Mouse (Mus musculus) forebrain, embryonic 15.5 days (tissue): ENCODE measurements around the gene Urod. TPM values are rescaled to one million over a fixed set of nuclear protein-coding genes. Genes with fewer than 3 reads are reported as not detected.

Experiments
- ATAC-seq: fragments of 200-750 bp; cut with Nextera tagmentation; replicated peaks from 2 replicates; pipeline ENCODE4 v1.8.0; 2017; ENCODE audit warnings: mild to moderate bottlenecking, moderate TSS enrichment, moderate library complexity
- H3K27ac ChIP-seq: fragments of 300-500 bp; sonication (generic); replicated peaks from 2 replicates; pipeline ENCODE4 v1.5.1; 2015; ENCODE audit warnings: mild to moderate bottlenecking, inconsistent platforms
- H3K27me3 ChIP-seq: fragments of 300-500 bp; sonication (generic); 2 replicates; pipeline ENCODE4 v1.6.1; 2015; ENCODE audit warnings: inconsistent platforms
- H3K36me3 ChIP-seq: fragments of 300-500 bp; sonication (generic); 2 replicates; pipeline ENCODE4 v1.6.1; 2015; ENCODE audit warnings: mild to moderate bottlenecking, inconsistent platforms
- H3K4me1 ChIP-seq: fragments of 300-500 bp; sonication (generic); 2 replicates; pipeline ENCODE4 v1.6.1; 2015; ENCODE audit warnings: inconsistent platforms
- H3K4me2 ChIP-seq: fragments of 300-500 bp; sonication (generic); replicated peaks from 2 replicates; pipeline ENCODE4 v1.6.1; 2015; ENCODE audit warnings: mild to moderate bottlenecking, inconsistent platforms
- H3K4me3 ChIP-seq: fragments of 300-500 bp; sonication (generic); 2 replicates; pipeline ENCODE4 v1.5.1; 2015; ENCODE audit warnings: mild to moderate bottlenecking, inconsistent platforms
- H3K9ac ChIP-seq: fragments of 300-500 bp; sonication (generic); replicated peaks from 2 replicates; pipeline ENCODE4 v1.6.1; 2015; ENCODE audit warnings: mild to moderate bottlenecking, inconsistent platforms
- H3K9me3 ChIP-seq: fragments of 300-500 bp; sonication (generic); 2 replicates; pipeline ENCODE4 v1.6.1; 2016; ENCODE audit warnings: inconsistent platforms
- WGBS: fragments of 180-500 bp; shearing (Covaris S2); methylation state at CpG from one replicate; pipeline ENCODE4 v1.1.7; 2015; ENCODE audit warnings: mixed read lengths; 5-methylcytosine and 5-hydroxymethylcytosine counted together
- polyA plus RNA-seq: library from polyadenylated mRNA; unstranded; fragments of >200 nt; fragmentation: Nextera tagmentation; extraction: Ambion mirVana; gene quantifications from 2 replicates; pipeline ENCODE4 v1.2.1, GENCODE M21; 2015

Urod gene
- polyA plus RNA-seq, 1 experiment from 2014 or later = 72.2 TPM

DNA sequence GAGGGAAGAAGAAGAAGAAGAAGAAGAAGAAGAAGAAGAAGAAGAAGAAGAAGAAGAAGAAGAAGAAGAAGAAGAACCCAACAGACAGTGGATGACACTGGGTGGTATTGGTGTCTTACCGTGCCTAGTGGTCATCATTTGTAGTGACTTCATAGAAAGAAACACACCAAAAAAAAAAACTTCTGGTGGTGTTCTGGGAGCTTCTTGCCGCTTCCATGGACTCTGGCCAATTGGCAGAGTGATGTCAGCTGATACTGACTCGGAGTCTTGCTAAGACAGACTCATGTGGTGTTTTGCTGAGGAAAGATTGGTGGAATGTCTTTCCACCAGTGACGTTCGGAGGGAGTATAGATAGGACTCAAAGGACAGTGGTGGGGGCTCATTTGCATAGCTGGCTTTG lies 16.0 kb upstream of the Urod start:
- Histone ChIP-seq H3K36me3 (no peaks in the 10 kb centered on the region), H3K9ac (no peak overlapping the region), H3K9me3 (no peaks in the 10 kb centered on the region), H3K4me3 (no peak overlapping the region), H3K4me2 (no peak overlapping the region), H3K4me1 (no peaks in the 10 kb centered on the region), H3K27ac (no peak overlapping the region), H3K27me3 (no peaks in the 10 kb centered on the region)
- WGBS = 87% methylated on average over 5 of the region's 5 CpGs
- no peak for ATAC-seq

DNA sequence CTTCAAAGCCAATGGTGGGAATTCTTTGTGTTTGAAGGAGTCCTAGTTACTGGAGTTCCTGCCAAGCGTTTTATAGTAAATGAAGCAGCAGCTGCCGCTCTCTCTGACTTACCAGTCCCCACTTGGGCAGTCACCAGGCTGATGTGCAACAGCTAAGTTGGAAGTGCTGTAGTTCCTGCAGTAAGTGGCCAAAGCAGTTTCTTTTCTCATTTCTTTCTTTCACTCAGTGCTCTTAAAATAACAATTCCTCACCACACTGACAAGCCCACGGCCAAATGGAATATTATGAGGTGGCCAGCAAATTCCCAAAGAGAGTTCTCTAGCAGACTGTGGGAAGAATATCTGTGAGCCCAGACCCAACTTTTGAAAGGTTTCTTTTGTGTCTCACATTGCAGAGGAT lies 12.8 kb upstream of the Urod start:
- no peak overlapping the region for H3K9ac ChIP-seq
- H3K4me3 ChIP-seq = no peak overlapping the region
- H3K4me1 ChIP-seq = no peaks in the 10 kb centered on the region
- H3K27ac ChIP-seq = no peak overlapping the region
- no peak for ATAC-seq
- no peaks in the 10 kb centered on the region for H3K27me3 ChIP-seq
- no peaks in the 10 kb centered on the region for H3K9me3 ChIP-seq
- no peak overlapping the region for H3K4me2 ChIP-seq
- 62% methylated on average over 3 of the region's 3 CpGs for WGBS
- H3K36me3 ChIP-seq = peaks cover 20% of the 10 kb centered on the region

DNA sequence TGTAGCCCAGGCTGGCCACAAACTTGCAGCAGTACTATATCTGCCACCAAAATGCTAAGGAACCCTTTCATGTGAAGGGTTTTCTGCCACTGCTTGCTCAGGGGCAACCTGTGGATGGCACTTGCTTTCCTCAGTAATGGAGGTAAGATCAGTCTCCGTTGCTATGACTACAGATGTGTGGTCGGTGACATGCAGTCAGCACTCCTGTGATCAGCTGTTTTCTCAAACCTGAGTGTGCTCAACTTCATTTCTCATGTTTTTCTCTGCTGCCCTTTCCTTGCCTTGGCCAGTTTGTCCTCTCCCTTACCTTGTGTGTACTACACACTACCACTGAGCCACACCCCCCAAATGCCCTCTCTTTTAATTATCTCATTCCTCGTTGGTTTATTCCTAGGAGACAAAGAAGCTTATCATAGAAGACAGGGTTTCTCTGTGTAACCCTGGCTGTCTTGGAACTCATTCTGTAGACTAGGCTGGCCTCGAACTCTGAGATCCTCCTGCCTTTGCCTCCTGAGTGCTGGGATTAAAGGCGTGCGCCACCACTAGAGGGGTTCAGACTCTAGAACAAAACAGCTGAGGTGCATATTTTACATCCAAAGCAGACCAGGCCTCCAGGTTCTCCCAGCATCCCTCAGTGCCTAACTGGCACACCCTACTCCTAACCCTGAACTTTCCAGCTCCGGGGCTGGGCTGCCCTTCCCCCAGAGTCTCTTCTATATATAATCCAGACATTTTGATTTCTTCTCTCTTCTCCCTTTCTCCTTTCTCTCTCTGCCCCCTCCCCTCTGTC lies 11.6 kb upstream of the Urod start:
- H3K36me3 ChIP-seq = peaks cover 28% of the 10 kb centered on the region
- 67% methylated on average over 7 of the region's 7 CpGs for WGBS
- no peak overlapping the region for H3K4me3 ChIP-seq
- no peak overlapping the region for H3K4me2 ChIP-seq
- no peak overlapping the region for H3K9ac ChIP-seq
- H3K27ac ChIP-seq = no peak overlapping the region
- no peaks in the 10 kb centered on the region for H3K27me3 ChIP-seq
- no peak for ATAC-seq
- no peaks in the 10 kb centered on the region for H3K9me3 ChIP-seq
- H3K4me1 ChIP-seq = no peaks in the 10 kb centered on the region

DNA sequence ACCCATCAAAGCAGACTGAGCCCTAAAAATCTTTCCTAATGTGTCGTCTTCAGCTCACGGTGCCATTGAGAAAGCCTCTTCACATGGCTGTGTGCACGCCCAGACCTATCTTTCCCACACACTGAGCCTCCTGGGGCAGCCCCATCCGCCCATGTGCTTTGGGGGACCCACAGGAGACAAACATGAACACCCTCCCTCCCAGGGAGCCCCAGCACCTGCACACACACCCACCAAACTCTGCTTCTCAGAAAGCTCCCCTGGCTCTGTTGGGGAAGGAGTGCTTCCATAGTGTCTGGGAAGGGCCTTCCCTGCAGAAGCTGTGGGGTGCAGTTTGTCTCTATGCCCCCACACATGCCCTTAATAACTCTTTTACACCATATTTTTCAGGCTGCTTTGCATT lies 10.4 kb upstream of the Urod start:
- H3K36me3 ChIP-seq = peaks cover 37% of the 10 kb centered on the region
- H3K4me1 ChIP-seq = no peaks in the 10 kb centered on the region
- 83% methylated on average over 4 of the region's 4 CpGs for WGBS
- H3K27me3 ChIP-seq = no peaks in the 10 kb centered on the region
- no peak overlapping the region for H3K4me3 ChIP-seq
- no peak for ATAC-seq
- H3K4me2 ChIP-seq = no peak overlapping the region
- no peaks in the 10 kb centered on the region for H3K9me3 ChIP-seq
- no peak overlapping the region for H3K9ac ChIP-seq
- no peak overlapping the region for H3K27ac ChIP-seq

DNA sequence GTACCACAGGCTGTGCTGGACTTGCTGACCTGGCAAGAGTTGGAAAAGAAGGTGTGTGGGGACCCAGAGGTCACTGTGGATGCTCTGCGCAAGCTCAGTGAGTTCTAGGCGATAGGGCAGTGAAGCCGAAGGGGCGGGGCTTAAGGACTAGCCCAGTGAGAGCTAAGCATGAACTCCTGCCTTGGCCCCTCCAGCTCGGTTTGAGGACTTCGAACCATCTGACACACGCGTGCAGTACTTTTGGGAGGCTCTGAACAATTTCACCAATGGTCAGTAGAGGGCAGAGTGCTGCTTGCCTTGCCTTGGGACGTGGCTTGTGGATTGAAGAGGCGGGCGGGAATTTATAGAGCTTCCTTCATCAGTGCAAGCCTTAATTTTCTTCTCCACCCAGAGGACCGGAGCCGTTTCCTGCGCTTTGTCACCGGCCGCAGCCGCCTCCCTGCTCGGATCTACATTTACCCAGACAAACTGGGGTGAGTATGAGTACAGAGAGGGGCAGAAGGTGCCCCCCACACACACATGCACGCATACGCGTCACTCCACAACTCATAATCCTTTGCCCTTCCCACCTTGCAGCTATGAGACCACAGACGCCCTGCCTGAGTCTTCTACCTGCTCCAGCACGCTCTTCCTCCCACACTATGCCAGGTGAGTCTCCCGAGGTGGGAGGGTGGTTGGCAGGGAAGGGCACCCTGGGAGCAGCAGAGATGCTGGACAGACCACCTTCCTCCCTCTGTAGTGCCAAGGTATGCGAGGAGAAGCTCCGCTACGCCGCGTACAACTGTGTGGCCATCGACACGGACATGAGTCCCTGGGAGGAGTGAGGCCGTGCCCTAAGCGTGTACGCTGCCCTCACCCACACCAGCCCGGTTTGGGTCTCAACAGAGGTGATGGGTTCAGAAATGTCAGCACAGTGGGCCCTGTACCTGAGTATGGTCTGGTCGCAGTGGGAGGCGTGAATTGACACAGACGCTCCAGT lies 8.6 kb upstream of the Urod start:
- Histone ChIP-seq H3K4me3 (no peak overlapping the region), H3K9ac (no peak overlapping the region), H3K27me3 (no peaks in the 10 kb centered on the region), H3K4me1 (no peaks in the 10 kb centered on the region), H3K9me3 (no peaks in the 10 kb centered on the region), H3K36me3 (peaks cover 51% of the 10 kb centered on the region), H3K4me2 (no peak overlapping the region), H3K27ac (no peak overlapping the region)
- peak; percentile 72 for ATAC-seq
- 57% methylated on average over 38 of the region's 38 CpGs for WGBS

DNA sequence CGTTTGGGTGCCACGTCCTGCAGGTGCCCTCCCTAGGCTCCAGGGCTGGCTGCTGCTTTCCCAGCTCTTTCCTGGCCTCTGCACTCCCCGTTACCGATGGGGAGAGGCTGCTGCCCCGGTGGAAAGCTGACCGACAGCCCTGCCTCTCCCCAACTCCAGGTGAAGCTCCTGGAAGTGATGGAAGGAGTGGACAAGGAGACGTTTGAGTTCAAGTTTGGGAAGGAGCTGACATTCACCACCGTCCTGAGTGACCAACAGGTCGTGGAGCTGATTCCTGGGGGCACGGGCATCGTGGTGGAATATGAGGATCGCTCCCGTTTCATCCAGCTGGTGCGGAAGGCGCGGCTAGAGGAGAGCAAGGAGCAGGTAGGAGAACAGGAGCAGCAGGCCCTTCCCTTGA lies 7.7 kb upstream of the Urod start:
- Histone ChIP-seq H3K9ac (no peak overlapping the region), H3K4me2 (no peak overlapping the region), H3K36me3 (peaks cover 52% of the 10 kb centered on the region), H3K4me1 (no peaks in the 10 kb centered on the region), H3K9me3 (no peaks in the 10 kb centered on the region), H3K27ac (no peak overlapping the region), H3K4me3 (no peak overlapping the region), H3K27me3 (no peaks in the 10 kb centered on the region)
- WGBS = 89% methylated on average over 16 of the region's 16 CpGs
- ATAC-seq = no peak

DNA sequence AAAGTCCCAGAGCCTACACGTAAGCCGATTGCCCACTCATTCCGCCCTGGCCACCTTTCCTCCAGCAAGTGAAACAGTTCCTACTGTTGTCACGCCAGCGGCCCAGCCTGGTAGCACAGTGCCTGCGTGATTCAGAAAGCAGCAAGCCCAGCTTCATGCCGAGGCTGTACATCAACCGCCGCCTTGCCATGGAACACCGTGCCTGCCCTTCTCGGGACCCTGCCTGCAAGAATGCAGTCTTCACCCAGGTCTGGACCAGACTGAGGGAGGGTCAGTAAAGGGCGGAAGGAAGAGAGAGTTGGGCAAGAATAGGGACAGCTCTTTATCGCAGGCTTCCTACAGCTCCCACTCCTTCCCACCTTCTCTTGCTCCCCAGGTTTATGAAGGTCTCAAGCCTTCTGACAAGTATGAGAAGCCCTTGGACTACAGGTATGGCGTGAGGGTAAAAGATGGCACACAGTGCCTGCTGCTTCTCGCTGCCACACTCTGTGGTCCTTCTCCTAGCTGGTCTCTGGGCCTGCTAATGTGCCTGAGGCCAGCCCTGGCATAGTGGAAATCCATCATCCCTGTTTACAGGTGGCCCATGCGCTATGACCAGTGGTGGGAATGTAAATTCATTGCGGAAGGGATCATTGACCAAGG lies 5.4 kb upstream of the Urod start:
- 96% methylated on average over 17 of the region's 17 CpGs for WGBS
- no peak overlapping the region for H3K27ac ChIP-seq
- H3K4me2 ChIP-seq = no peak overlapping the region
- H3K9ac ChIP-seq = no peak overlapping the region
- H3K9me3 ChIP-seq = no peaks in the 10 kb centered on the region
- no peak overlapping the region for H3K4me3 ChIP-seq
- no peak for ATAC-seq
- peaks cover 17% of the 10 kb centered on the region for H3K4me1 ChIP-seq
- H3K27me3 ChIP-seq = no peaks in the 10 kb centered on the region
- H3K36me3 ChIP-seq = peaks cover 55% of the 10 kb centered on the region

DNA sequence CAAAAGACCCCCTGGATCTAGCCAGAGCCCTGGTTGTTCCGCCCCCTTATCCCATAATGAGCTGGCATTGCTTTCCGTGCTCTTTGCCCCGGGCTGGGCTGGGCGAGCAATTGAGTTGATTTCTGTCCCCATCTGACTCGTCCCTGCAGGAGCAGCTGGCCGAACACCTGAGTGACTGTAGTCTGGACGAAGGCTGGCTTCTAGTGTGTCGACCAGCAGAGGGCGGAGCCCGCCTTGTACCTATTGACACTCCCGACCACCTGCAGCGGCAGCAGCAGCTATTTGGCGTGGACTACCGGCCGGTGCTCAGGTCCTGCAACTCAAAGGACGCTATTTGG lies 1.6 kb upstream of the Urod start:
- Histone ChIP-seq H3K9me3 (no peaks in the 10 kb centered on the region), H3K4me3 (peak overlapping the region; percentile 98), H3K27me3 (no peaks in the 10 kb centered on the region), H3K4me2 (peak overlapping the region; percentile 93), H3K4me1 (peaks cover 32% of the 10 kb centered on the region), H3K27ac (peak overlapping the region; percentile 88), H3K9ac (peak overlapping the region; percentile 86), H3K36me3 (peaks cover 26% of the 10 kb centered on the region)
- 0% methylated on average over 16 of the region's 16 CpGs for WGBS
- no peak for ATAC-seq

DNA sequence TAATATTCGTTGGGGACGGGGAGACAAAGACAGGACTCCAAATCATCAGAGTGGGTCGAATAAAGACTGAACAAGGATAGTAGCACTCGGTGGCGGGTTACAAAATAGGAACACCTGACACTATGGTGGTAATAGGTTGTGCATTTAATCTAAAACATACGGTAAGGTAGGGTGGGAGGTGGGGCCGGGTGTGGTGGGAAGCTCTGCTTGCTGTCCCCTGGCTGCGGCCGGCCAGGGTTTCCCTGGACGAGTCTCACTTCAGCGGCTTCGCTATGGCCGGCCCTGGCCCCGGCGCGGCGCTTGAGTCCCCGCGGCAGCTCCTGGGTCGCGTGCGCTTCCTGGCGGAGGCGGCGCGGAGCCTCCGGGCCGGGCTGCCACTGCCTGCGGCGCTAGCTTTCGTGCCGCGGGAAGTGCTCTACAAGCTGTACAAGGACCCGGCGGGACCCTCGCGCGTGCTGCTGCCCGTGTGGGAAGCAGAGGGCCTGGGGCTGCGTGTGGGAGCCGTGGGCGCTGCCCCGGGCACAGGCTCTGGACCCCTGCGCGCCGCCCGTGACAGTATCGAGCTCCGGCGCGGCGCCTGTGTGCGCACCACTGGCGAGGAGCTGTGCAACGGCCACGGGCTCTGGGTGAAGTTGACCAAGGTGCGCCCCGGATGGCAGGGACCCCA lies 1.1 kb upstream of the Urod start, which contains the start of gene Hectd3:
Gene Hectd3 (plus strand): TSS at position 187 of the 667 bp plus-strand sequence.
- Histone ChIP-seq H3K4me2 (peak within 1 kb of the TSS; percentile 93), H3K36me3 (peaks cover 25% of the 10 kb centered on the region), H3K27me3 (no peaks in the 10 kb centered on the region), H3K4me3 (peak within 1 kb of the TSS; percentile 98), H3K9ac (peak within 1 kb of the TSS; percentile 86), H3K9me3 (no peaks in the 10 kb centered on the region), H3K4me1 (peaks cover 32% of the 10 kb centered on the region), H3K27ac (peak within 1 kb of the TSS; percentile 88)
- peak; percentile 57 for ATAC-seq
- under 1% methylated on average over 58 of the region's 58 CpGs for WGBS

DNA sequence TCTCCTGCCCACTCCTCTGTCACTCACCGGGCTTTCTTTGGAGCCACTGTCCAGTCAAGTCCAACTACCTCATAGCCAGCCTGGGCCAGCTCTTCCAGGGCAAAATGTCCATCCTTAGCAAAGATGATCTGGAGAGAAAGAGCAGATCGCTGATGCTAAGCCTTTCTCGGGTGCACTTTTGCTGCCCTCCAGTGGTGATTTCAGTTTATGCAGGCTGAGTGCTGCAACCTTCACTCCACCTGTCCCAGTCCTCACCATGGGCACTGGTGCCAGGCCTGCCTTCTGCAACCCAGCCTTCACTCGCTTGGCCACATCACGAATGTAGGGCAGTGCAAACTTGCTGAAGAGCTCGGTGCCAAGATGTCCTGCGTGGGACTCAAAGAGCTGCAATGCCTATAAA lies 2.8 kb downstream of the Urod start:
- H3K27ac ChIP-seq = no peak overlapping the region; the same call in 1 of the 2 replicates
- H3K9ac ChIP-seq = 0 out of 2 replicates have a peak overlapping the region, but pooled peaks have one; percentile 1
- no peaks in the 10 kb centered on the region for H3K9me3 ChIP-seq
- no peak overlapping the region for H3K4me2 ChIP-seq
- no peak for ATAC-seq
- H3K27me3 ChIP-seq = no peaks in the 10 kb centered on the region
- peaks cover 29% of the 10 kb centered on the region for H3K4me1 ChIP-seq
- no peak overlapping the region for H3K4me3 ChIP-seq
- WGBS = 9% methylated on average over 7 of the region's 7 CpGs
- peaks cover 30% of the 10 kb centered on the region for H3K36me3 ChIP-seq

DNA sequence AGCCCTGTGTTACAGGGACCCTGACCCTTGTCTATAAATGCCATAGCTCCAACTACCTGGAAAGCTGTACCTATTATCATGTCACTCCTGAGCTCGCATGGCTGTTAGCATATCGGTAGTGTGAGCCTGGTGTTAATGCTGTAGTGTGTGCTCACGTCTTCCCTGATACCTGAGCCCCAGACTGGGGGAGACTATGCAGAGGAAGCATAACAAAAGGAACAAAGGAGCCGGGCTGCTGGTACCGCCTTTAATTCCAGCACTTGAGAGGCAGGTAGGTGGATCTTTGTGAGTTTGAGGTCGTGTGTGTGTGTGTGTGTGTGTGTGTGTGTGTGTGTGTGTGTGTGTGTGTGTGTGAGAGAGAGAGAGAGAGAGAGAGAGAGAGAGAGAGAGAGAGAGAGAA lies 4.5 kb downstream of the Urod start:
- Histone ChIP-seq H3K27me3 (no peaks in the 10 kb centered on the region), H3K27ac (no peak overlapping the region), H3K9me3 (no peaks in the 10 kb centered on the region), H3K36me3 (peaks cover 42% of the 10 kb centered on the region), H3K4me3 (no peak overlapping the region), H3K9ac (no peak overlapping the region), H3K4me1 (peaks cover 18% of the 10 kb centered on the region), H3K4me2 (no peak overlapping the region)
- 53% methylated on average over 6 of the region's 6 CpGs for WGBS
- ATAC-seq = no peak
